Mouse (Mus musculus): ENCODE measurements at regions not wholly inside any gene's neighbourhood (a gene's known extent, or its start where the extent isn't known, plus 50 kb on each side); places are given as distances from the start of the nearest gene placed in this dataset.

DNA sequence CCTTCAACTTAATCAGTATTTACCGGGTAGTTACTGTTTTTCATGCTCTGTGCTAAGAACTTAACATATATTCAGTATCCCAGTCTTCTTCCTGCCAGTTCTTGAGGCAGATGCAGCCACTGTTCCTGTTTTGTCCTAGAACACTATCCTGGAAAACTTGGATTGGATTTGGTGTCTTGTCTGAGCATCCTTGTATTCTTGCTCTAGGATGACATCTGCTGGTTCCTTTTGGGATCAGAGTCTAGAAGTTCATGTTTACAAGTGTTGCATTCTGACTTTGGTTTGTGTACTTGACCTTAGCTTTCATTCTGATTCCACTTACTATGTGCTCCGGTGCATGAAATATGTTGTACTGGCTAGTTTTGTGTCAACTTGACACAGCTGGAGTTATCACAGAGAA is 55.4 kb downstream of the Cldn34b3 start:
- 70% methylated on average over 2 of the region's 2 CpGs for WGBS
- Histone ChIP-seq H3K4me1 (ENCODE audit: insufficient read depth, low read length) (no peaks in the 10 kb centered on the region), H3K9me3 (ENCODE audit: low read length) (no peaks in the 10 kb centered on the region), H3K27me3 (ENCODE audit: insufficient read depth, low read length) (no peaks in the 10 kb centered on the region), H3K4me3 (ENCODE audit: low read length) (no peak overlapping the region), H3K9ac (replicated peaks; ENCODE audit: low read length) (no peak overlapping the region), H3K27ac (no peak overlapping the region), H3K4me2 (ENCODE audit: low read depth, low read length) (no peak overlapping the region), H3K36me3 (ENCODE audit: insufficient read depth, low read length) (no peaks in the 10 kb centered on the region)
- no peak for ATAC-seq
- TF ChIP-seq CTCF (IDR thresholded peaks at IDR 0.05; ENCODE audit: low read depth) = peak; percentile 26
- peak; percentile 3 for DNase-seq (ENCODE audit: low spot score)

All from hindbrain, postnatal 0 days (tissue).